Mouse (Mus musculus) neural tube, embryonic 14.5 days (tissue): ENCODE measurements around the gene Col5a1. TPM values are rescaled to one million over a fixed set of nuclear protein-coding genes. Genes with fewer than 3 reads are reported as not detected.

ENCODE experiments used
- ATAC-seq: fragments of 200-750 bp; cut with Nextera tagmentation; 2 replicates; pipeline ENCODE4 v1.8.0; 2017; ENCODE audit warnings: low read depth, mild to moderate bottlenecking, moderate TSS enrichment, moderate library complexity
- H3K27ac ChIP-seq: fragments of 300-500 bp; sonication (generic); 2 replicates; pipeline ENCODE4 v1.5.1; 2014; ENCODE audit warnings: low read depth, mild to moderate bottlenecking, control low read depth, low read length, moderate library complexity, mixed read lengths
- H3K27me3 ChIP-seq: fragments of 300-500 bp; sonication (generic); 2 replicates; pipeline ENCODE4 v1.6.1; 2014; ENCODE audit warnings: low read length; ENCODE audit not compliant: control insufficient read depth, insufficient read depth
- H3K36me3 ChIP-seq: fragments of 300-500 bp; sonication (generic); 2 replicates; pipeline ENCODE4 v1.6.1; 2014; ENCODE audit warnings: low read length, mixed read lengths; ENCODE audit not compliant: control insufficient read depth, insufficient read depth
- H3K4me1 ChIP-seq: fragments of 300-500 bp; sonication (generic); 2 replicates; pipeline ENCODE4 v1.6.1; 2014; ENCODE audit warnings: low read length; ENCODE audit not compliant: control insufficient read depth, insufficient read depth
- H3K4me2 ChIP-seq: fragments of 300-500 bp; sonication (generic); 2 replicates; pipeline ENCODE4 v1.6.1; 2014; ENCODE audit warnings: mild to moderate bottlenecking, low read depth, low read length, control low read depth
- H3K4me3 ChIP-seq: fragments of 300-500 bp; sonication (generic); 2 replicates; pipeline ENCODE4 v1.5.1; 2014; ENCODE audit warnings: low read depth, low read length, control low read depth, mixed read lengths
- H3K9ac ChIP-seq: fragments of 300-500 bp; sonication (generic); replicated peaks from 2 replicates; pipeline ENCODE4 v1.6.1; 2014; ENCODE audit warnings: low read depth, mild to moderate bottlenecking, control low read depth, low read length, mixed read lengths
- H3K9me3 ChIP-seq: fragments of 300-500 bp; sonication (generic); 2 replicates; pipeline ENCODE4 v1.6.1; 2016; ENCODE audit warnings: low read length; ENCODE audit not compliant: control insufficient read depth
- WGBS: fragments of 180-500 bp; shearing (Covaris S2); extraction: QIAGEN DNeasy Blood & Tissue Kit; methylation state at CpG from one replicate; pipeline ENCODE4 v1.1.7; 2014; 5-methylcytosine and 5-hydroxymethylcytosine counted together
- polyA plus RNA-seq: library from polyadenylated mRNA; unstranded; fragments of >200 nt; fragmentation: Nextera tagmentation; extraction: Ambion mirVana; gene quantifications from 2 replicates; pipeline ENCODE4 v1.2.1, GENCODE M21; 2014

Gene Col5a1
- polyA plus RNA-seq, 1 experiment from 2014 or later, result 3.6 TPM

GRCm38 (mm10) chr2:27905411-27905810, 19.2 kb downstream of the Col5a1 start:
- 79% methylated on average over 2 of the region's 2 CpGs for WGBS
- no peak for ATAC-seq

GRCm38 (mm10) chr2:27910501-27910900, 24.3 kb downstream of the Col5a1 start:
- H3K9ac ChIP-seq, result no peak overlapping the region
- no peak overlapping the region for H3K27ac ChIP-seq
- 83% methylated on average over 3 of the region's 3 CpGs for WGBS
- no peak for ATAC-seq
- H3K4me3 ChIP-seq, result no peak overlapping the region
- no peaks in the 10 kb centered on the region for H3K27me3 ChIP-seq
- H3K4me1 ChIP-seq, result no peaks in the 10 kb centered on the region
- H3K36me3 ChIP-seq, result no peaks in the 10 kb centered on the region
- no peaks in the 10 kb centered on the region for H3K9me3 ChIP-seq
- no peak overlapping the region for H3K4me2 ChIP-seq

More at GRCm38 (mm10) chr2:27905411-27905810, 19.2 kb downstream of the Col5a1 start:
- Histone ChIP-seq H3K4me2 (no peak overlapping the region), H3K9ac (no peak overlapping the region), H3K36me3 (no peaks in the 10 kb centered on the region), H3K27me3 (no peaks in the 10 kb centered on the region), H3K4me3 (no peak overlapping the region), H3K9me3 (no peaks in the 10 kb centered on the region), H3K27ac (no peak overlapping the region), H3K4me1 (no peaks in the 10 kb centered on the region)

- Histone ChIP-seq H3K36me3 (no peaks in the 10 kb centered on the region), H3K4me2 (no peak overlapping the region), H3K27ac (no peak overlapping the region), H3K4me3 (no peak overlapping the region), H3K9me3 (no peaks in the 10 kb centered on the region), H3K4me1 (no peaks in the 10 kb centered on the region), H3K9ac (no peak overlapping the region), H3K27me3 (no peaks in the 10 kb centered on the region)
- 84% methylated on average over 1 of the region's 1 CpGs for WGBS
- ATAC-seq, result no peak
Measured at GRCm38 (mm10) chr2:27912546-27913275, 26.5 kb downstream of the Col5a1 start.

GRCm38 (mm10) chr2:27915726-27916125, 29.5 kb downstream of the Col5a1 start:
- Histone ChIP-seq H3K36me3 (no peaks in the 10 kb centered on the region), H3K4me3 (no peak overlapping the region), H3K4me1 (no peaks in the 10 kb centered on the region), H3K9me3 (no peaks in the 10 kb centered on the region), H3K27ac (no peak overlapping the region), H3K27me3 (no peaks in the 10 kb centered on the region), H3K9ac (no peak overlapping the region), H3K4me2 (no peak overlapping the region)
- ATAC-seq, result no peak
- WGBS, result 69% methylated on average over 4 of the region's 4 CpGs

GRCm38 (mm10) chr2:27916316-27916715, 30.1 kb downstream of the Col5a1 start:
- Histone ChIP-seq H3K9me3 (no peaks in the 10 kb centered on the region), H3K36me3 (no peaks in the 10 kb centered on the region), H3K4me3 (no peak overlapping the region), H3K27me3 (no peaks in the 10 kb centered on the region), H3K4me1 (no peaks in the 10 kb centered on the region), H3K27ac (no peak overlapping the region), H3K9ac (no peak overlapping the region), H3K4me2 (no peak overlapping the region)
- no peak for ATAC-seq
- WGBS, result 50% methylated on average over 2 of the region's 2 CpGs

DNA sequence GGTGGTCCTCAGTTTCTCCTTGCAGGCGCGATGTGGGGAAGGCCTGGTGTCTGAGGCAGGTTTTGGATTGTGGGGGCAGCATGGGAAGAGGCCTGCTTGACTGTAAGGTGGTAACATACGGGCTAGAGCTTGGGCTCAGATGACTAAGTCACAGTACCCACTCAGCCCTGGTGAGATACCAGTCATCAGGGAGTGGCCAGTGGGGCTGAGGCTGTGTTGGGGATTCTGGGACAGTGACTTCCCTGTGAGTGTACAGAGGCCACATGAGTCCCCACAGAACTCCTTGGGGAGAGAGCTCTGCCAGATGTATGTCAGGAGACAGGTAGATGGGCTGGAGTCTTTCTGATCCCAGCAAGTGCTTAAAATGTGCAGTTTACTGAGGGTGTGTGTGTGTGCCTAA, 31.0 kb downstream of the Col5a1 start:
- H3K4me2 ChIP-seq, result no peak overlapping the region
- WGBS, result 95% methylated on average over 3 of the region's 3 CpGs
- H3K27me3 ChIP-seq, result no peaks in the 10 kb centered on the region
- H3K9me3 ChIP-seq, result no peaks in the 10 kb centered on the region
- H3K9ac ChIP-seq, result no peak overlapping the region
- no peaks in the 10 kb centered on the region for H3K36me3 ChIP-seq
- ATAC-seq, result no peak
- H3K4me1 ChIP-seq, result no peaks in the 10 kb centered on the region
- no peak overlapping the region for H3K4me3 ChIP-seq
- H3K27ac ChIP-seq, result no peak overlapping the region

- no peaks in the 10 kb centered on the region for H3K9me3 ChIP-seq
- H3K4me1 ChIP-seq, result no peaks in the 10 kb centered on the region
- H3K4me3 ChIP-seq, result no peak overlapping the region
- no peak overlapping the region for H3K27ac ChIP-seq
- ATAC-seq, result no peak
- no peaks in the 10 kb centered on the region for H3K27me3 ChIP-seq
- no peak overlapping the region for H3K9ac ChIP-seq
- H3K36me3 ChIP-seq, result no peaks in the 10 kb centered on the region
- no peak overlapping the region for H3K4me2 ChIP-seq
- WGBS, result 79% methylated on average over 7 of the region's 7 CpGs
Measured at GRCm38 (mm10) chr2:27918106-27918505, 31.9 kb downstream of the Col5a1 start.

DNA sequence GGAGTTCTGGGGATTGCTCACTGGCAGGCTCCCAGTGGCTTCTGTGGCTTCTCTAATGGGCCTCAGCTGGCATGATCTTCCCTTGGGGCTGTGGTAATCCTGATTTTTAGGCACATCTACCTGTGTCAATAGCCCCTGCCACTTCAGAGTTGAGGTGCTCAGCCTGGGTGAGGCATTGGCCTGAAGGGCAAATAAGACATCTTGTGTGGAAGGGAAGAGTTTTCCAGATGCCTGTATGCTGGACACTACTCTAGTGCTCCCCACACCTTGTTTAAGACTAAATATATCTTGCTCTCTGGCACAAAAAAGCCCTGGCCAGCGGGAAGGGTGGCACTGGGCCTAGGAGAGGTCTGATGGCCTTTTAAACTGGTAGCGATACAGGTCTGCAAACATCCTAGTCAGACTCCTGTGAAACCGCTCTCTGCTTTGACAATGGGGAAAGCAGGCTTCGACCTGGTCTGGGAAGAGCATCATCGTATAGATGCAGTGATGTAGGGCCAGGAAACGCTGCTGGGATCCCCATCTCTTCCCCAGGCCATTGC, 33.2 kb downstream of the Col5a1 start:
- Histone ChIP-seq H3K4me2 (no peak overlapping the region), H3K36me3 (no peaks in the 10 kb centered on the region), H3K4me3 (no peak overlapping the region), H3K9me3 (no peaks in the 10 kb centered on the region), H3K27ac (no peak overlapping the region), H3K4me1 (no peaks in the 10 kb centered on the region), H3K27me3 (no peaks in the 10 kb centered on the region), H3K9ac (no peak overlapping the region)
- WGBS, result 89% methylated on average over 6 of the region's 6 CpGs
- ATAC-seq, result no peak

DNA sequence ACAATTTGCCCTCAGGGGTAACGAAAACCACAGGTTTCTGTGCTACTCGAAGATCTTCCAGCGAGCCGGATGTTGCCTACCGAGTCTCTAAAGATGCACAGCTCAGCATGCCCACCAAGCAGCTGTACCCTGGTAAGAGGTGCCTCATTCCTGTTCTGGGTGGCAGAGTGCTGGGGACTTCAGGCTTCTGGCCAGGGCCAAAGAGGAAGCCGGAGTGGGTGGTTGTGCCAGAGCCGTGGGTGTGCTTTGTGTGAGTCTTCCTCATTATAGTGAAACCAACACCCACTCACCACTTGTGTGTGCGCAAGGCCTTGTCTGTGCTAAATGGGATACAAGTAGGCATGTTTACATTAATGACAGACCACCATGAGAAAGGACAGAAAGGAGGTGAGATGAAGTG, 35.8 kb downstream of the Col5a1 start:
- Histone ChIP-seq H3K27ac (no peak overlapping the region), H3K4me2 (no peak overlapping the region), H3K4me3 (no peak overlapping the region), H3K36me3 (no peaks in the 10 kb centered on the region), H3K4me1 (no peaks in the 10 kb centered on the region), H3K9ac (no peak overlapping the region), H3K27me3 (no peaks in the 10 kb centered on the region), H3K9me3 (no peaks in the 10 kb centered on the region)
- WGBS, result 92% methylated on average over 8 of the region's 8 CpGs
- ATAC-seq, result no peak
